Mouse (Mus musculus): ENCODE measurements at regions not wholly inside any gene's neighbourhood (a gene's known extent, or its start where the extent isn't known, plus 50 kb on each side); places are given as distances from the start of the nearest gene placed in this dataset.

- Histone ChIP-seq H3K36me3 (ENCODE audit: control insufficient read depth, insufficient read depth) (no peaks in the 10 kb centered on the region), H3K4me2 (replicated peaks; ENCODE audit: low read depth) (no peak overlapping the region), H3K4me3 (ENCODE audit: low read depth, low read length) (no peak overlapping the region), H3K9ac (ENCODE audit: low read depth, low read length) (no peak overlapping the region), H3K4me1 (replicated peaks; ENCODE audit: control insufficient read depth, insufficient read depth, low read length) (no peaks in the 10 kb centered on the region), H3K27ac (ENCODE audit: low read depth, low read length) (no peak overlapping the region), H3K27me3 (replicated peaks; ENCODE audit: control insufficient read depth, insufficient read depth, low read length) (no peaks in the 10 kb centered on the region), H3K9me3 (ENCODE audit: control insufficient read depth) (no peaks in the 10 kb centered on the region)
- TF ChIP-seq CTCF (IDR thresholded peaks at IDR 0.05; ENCODE audit: low read depth): no peak
- WGBS: 24% methylated on average over 9 of the region's 9 CpGs
- no peak for ATAC-seq
These were observed 724.9 kb downstream of the Nr2f2 start for GRCm38 (mm10) chr7:69641652-69642051.

GRCm38 (mm10) chr7:69599866-69600265 is 766.7 kb downstream of the Nr2f2 start:
- Histone ChIP-seq H3K4me1 (replicated peaks; ENCODE audit: control insufficient read depth, insufficient read depth, low read length) (no peaks in the 10 kb centered on the region), H3K9ac (ENCODE audit: low read depth, low read length) (no peak overlapping the region), H3K27ac (ENCODE audit: low read depth, low read length) (no peak overlapping the region), H3K4me2 (replicated peaks; ENCODE audit: low read depth) (no peak overlapping the region), H3K4me3 (ENCODE audit: low read depth, low read length) (no peak overlapping the region), H3K9me3 (ENCODE audit: control insufficient read depth) (no peaks in the 10 kb centered on the region), H3K27me3 (replicated peaks; ENCODE audit: control insufficient read depth, insufficient read depth, low read length) (no peaks in the 10 kb centered on the region), H3K36me3 (ENCODE audit: control insufficient read depth, insufficient read depth) (no peaks in the 10 kb centered on the region)
- no peak for TF ChIP-seq CTCF (IDR thresholded peaks at IDR 0.05; ENCODE audit: low read depth)
- ATAC-seq: no peak
- WGBS: 58% methylated on average over 3 of the region's 3 CpGs

- 44% methylated on average over 6 of the region's 6 CpGs for WGBS
- Histone ChIP-seq H3K27me3 (replicated peaks; ENCODE audit: control insufficient read depth, insufficient read depth, low read length) (no peaks in the 10 kb centered on the region), H3K9ac (ENCODE audit: low read depth, low read length) (no peak overlapping the region), H3K4me1 (replicated peaks; ENCODE audit: control insufficient read depth, insufficient read depth, low read length) (no peaks in the 10 kb centered on the region), H3K4me2 (replicated peaks; ENCODE audit: low read depth) (no peak overlapping the region), H3K9me3 (ENCODE audit: control insufficient read depth) (no peaks in the 10 kb centered on the region), H3K4me3 (ENCODE audit: low read depth, low read length) (no peak overlapping the region), H3K27ac (ENCODE audit: low read depth, low read length) (no peak overlapping the region), H3K36me3 (ENCODE audit: control insufficient read depth, insufficient read depth) (no peaks in the 10 kb centered on the region)
- 0 out of 2 replicates have a peak, but pooled peaks have one; percentile 6 for TF ChIP-seq CTCF (IDR thresholded peaks at IDR 0.05; ENCODE audit: low read depth)
- ATAC-seq: no peak
These were observed 780.8 kb downstream of the Nr2f2 start for GRCm38 (mm10) chr7:69585716-69586115.

GRCm38 (mm10) chr7:69585131-69585530 is 781.4 kb downstream of the Nr2f2 start:
- ATAC-seq: no peak
- no peaks in the 10 kb centered on the region for H3K9me3 ChIP-seq (ENCODE audit: control insufficient read depth)

GRCm38 (mm10) chr7:69584516-69584915 is 782.0 kb downstream of the Nr2f2 start:
- H3K4me1 ChIP-seq (replicated peaks; ENCODE audit: control insufficient read depth, insufficient read depth, low read length): no peaks in the 10 kb centered on the region
- TF ChIP-seq CTCF (IDR thresholded peaks at IDR 0.05; ENCODE audit: low read depth): no peak
- H3K27me3 ChIP-seq (replicated peaks; ENCODE audit: control insufficient read depth, insufficient read depth, low read length): no peaks in the 10 kb centered on the region
- no peak overlapping the region for H3K4me3 ChIP-seq (ENCODE audit: low read depth, low read length)
- WGBS: 80% methylated on average over 2 of the region's 2 CpGs
- ATAC-seq: no peak
- no peaks in the 10 kb centered on the region for H3K36me3 ChIP-seq (ENCODE audit: control insufficient read depth, insufficient read depth)
- no peak overlapping the region for H3K4me2 ChIP-seq (replicated peaks; ENCODE audit: low read depth)
- H3K9ac ChIP-seq (ENCODE audit: low read depth, low read length): no peak overlapping the region
- H3K27ac ChIP-seq (ENCODE audit: low read depth, low read length): no peak overlapping the region
- no peaks in the 10 kb centered on the region for H3K9me3 ChIP-seq (ENCODE audit: control insufficient read depth)

More at GRCm38 (mm10) chr7:69585131-69585530, 781.4 kb downstream of the Nr2f2 start:
- no peak overlapping the region for H3K9ac ChIP-seq (ENCODE audit: low read depth, low read length)
- H3K4me2 ChIP-seq (replicated peaks; ENCODE audit: low read depth): no peak overlapping the region
- H3K36me3 ChIP-seq (ENCODE audit: control insufficient read depth, insufficient read depth): no peaks in the 10 kb centered on the region
- 66% methylated on average over 4 of the region's 4 CpGs for WGBS
- H3K27me3 ChIP-seq (replicated peaks; ENCODE audit: control insufficient read depth, insufficient read depth, low read length): no peaks in the 10 kb centered on the region
- no peak for TF ChIP-seq CTCF (IDR thresholded peaks at IDR 0.05; ENCODE audit: low read depth)
- no peak overlapping the region for H3K27ac ChIP-seq (ENCODE audit: low read depth, low read length)
- H3K4me1 ChIP-seq (replicated peaks; ENCODE audit: control insufficient read depth, insufficient read depth, low read length): no peaks in the 10 kb centered on the region
- H3K4me3 ChIP-seq (ENCODE audit: low read depth, low read length): no peak overlapping the region

- no peak for ATAC-seq
- WGBS: 57% methylated on average over 1 of the region's 1 CpGs
- Histone ChIP-seq H3K4me1 (replicated peaks; ENCODE audit: control insufficient read depth, insufficient read depth, low read length) (no peaks in the 10 kb centered on the region), H3K4me2 (replicated peaks; ENCODE audit: low read depth) (no peak overlapping the region), H3K36me3 (ENCODE audit: control insufficient read depth, insufficient read depth) (no peaks in the 10 kb centered on the region), H3K27me3 (replicated peaks; ENCODE audit: control insufficient read depth, insufficient read depth, low read length) (no peaks in the 10 kb centered on the region), H3K4me3 (ENCODE audit: low read depth, low read length) (no peak overlapping the region), H3K9ac (ENCODE audit: low read depth, low read length) (no peak overlapping the region), H3K9me3 (ENCODE audit: control insufficient read depth) (no peaks in the 10 kb centered on the region), H3K27ac (ENCODE audit: low read depth, low read length) (no peak overlapping the region)
- no peak for TF ChIP-seq CTCF (IDR thresholded peaks at IDR 0.05; ENCODE audit: low read depth)
These were observed 782.6 kb downstream of the Nr2f2 start for GRCm38 (mm10) chr7:69583901-69584300.

GRCm38 (mm10) chr7:69581668-69582067 is 784.9 kb downstream of the Nr2f2 start:
- Histone ChIP-seq H3K36me3 (ENCODE audit: control insufficient read depth, insufficient read depth) (no peaks in the 10 kb centered on the region), H3K9me3 (ENCODE audit: control insufficient read depth) (no peaks in the 10 kb centered on the region), H3K4me3 (ENCODE audit: low read depth, low read length) (no peak overlapping the region), H3K27ac (ENCODE audit: low read depth, low read length) (no peak overlapping the region), H3K27me3 (replicated peaks; ENCODE audit: control insufficient read depth, insufficient read depth, low read length) (no peaks in the 10 kb centered on the region), H3K4me2 (replicated peaks; ENCODE audit: low read depth) (no peak overlapping the region), H3K4me1 (replicated peaks; ENCODE audit: control insufficient read depth, insufficient read depth, low read length) (no peaks in the 10 kb centered on the region), H3K9ac (ENCODE audit: low read depth, low read length) (no peak overlapping the region)
- TF ChIP-seq CTCF (IDR thresholded peaks at IDR 0.05; ENCODE audit: low read depth): no peak
- 79% methylated on average over 6 of the region's 6 CpGs for WGBS
- ATAC-seq: no peak

All from intestine, postnatal 0 days (tissue).